Mouse (Mus musculus) right cerebral cortex, postnatal 10 days (tissue): ENCODE data around the gene Eya4.

Source experiments
- DNase-seq, 2 experiments: peaks; one replicate each; pipeline ENCODE4 v3.0.0; 2021; ENCODE audit warnings: low spot score in 2 of 2

Eya4 gene

DNA sequence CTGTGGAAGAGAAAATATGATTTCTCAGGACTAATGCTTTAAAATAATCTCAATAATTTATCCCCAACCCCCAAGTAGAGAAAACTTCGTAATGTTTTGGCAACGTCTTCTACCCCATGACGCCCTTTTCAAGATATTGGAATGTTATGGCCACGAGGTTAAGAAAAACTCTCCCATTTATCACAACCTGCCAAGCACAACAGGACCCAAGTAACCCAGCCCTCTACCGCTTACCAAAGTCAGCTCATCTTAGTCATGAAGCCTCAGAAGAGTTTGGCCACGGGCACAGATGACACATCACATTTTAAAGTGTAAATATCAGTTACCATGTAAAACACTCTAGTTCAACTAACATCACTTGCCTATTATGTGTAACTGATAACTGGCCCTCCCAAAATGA, 117.2 kb downstream of the Eya4 start:
- no peak for DNase-seq

DNA sequence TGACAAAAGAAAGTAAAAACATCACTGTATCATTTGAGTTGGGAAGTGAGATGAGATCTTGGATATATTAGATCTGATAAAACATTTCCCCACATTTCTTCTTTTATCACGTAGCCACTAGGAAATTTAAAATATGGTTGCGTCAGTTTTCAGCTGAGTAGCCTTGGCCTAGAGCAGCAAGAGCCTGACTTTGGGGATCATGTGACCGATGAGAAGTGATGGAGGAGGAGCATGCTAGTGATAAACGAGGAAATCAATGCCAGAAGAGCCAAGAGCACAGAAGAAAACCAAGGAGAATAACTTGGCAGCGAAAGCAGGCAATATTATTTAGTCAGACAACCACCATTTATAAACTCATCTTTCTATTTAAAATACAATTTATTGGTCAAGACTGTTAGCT, 119.7 kb downstream of the Eya4 start:
- no peak for DNase-seq

DNA sequence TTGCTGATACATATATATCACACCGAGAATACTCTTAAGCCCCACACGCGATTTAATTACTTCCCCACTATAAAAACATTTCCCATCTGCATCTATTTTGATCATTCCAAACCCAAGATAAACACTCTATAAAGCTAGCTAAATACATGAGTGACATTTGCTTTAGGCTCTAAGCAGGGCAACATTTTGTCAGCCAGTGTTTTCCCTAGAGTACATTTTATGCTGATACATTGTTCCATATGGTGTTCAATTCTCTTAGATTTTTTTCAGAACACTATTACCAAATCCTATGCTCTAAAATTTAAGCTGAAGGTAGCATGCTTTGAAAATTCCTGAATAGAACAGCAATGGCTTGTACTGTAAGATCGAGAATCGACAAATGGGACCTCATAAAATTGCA, 127.2 kb downstream of the Eya4 start:
- no peak for DNase-seq

DNA sequence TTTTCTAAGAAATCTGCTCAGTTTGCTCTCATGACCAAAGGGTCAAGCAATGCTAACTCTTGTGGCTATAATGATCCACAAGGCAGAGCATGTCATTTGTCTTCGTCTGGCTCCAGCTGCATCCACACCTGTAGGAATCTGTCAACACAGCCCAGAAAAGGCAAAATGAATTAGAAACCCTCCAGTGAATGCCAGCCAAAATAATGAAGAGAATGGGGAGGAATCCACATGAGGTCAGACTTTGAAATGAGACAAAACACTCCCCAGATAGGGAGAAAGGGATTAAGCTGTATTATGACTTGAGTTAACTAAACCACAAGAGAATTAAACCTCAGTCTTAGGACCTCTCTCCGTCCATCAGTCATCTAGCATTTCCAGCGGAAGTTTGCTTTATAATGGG, 130.2 kb downstream of the Eya4 start:
- DNase-seq: no peak

DNA sequence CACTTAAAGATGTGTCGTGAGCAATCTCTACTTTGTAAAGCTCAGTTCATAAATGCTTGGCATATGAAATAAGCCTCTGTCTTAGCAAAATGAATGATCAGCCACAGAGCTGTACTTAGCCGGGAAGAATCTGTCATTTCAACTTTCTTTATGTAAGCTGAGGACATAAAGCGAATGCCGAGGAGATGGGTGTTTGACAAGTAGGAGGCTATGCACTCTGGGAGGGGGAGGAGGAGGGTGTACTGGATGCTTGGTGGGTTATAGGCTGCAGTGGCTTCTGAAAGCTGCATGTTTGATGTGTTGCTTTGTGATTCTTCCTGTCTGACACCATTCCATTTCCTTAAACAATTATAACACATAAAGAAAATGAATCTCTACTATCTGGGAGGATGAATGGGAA, 133.8 kb downstream of the Eya4 start:
- DNase-seq: no peak

DNA sequence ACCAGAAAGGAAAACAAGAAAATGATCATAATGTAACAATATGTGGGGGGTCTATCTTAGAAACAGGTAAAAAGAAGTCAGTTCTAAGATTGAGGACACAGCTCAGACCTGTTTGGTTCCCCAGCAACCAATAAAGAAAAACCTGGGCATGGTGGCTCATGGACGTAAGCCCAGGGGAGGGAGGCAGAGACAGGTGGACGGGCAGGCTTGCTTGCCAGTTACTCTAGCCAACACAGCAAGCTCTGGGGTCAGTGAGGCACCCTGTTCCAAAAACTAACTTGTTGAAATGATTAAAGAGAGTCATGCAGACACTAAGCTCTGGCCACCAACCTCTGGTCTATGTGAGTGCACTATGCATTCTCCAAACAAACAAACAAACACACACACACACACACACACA, 139.2 kb downstream of the Eya4 start:
- no peak for DNase-seq

DNA sequence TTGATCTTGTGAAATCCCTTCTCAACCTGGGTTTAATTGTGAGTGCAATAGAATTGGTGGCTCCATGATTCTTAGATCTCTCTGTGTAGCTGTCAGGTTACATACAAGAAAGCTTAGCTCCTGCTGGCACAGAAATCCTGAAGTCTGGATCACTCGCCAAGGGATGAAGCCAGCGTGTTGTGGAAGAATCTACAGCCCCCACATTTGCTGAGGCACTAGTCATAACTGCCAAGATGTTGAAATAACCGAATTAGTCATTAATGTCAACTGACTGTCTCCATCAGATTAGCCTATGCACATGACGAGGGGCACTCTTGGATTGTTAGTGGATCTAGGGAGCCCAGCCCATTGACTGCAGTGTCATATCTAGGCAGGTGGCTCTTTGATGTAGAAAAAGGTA, 146.7 kb downstream of the Eya4 start:
- DNase-seq: peak in 1 of 2 experiments; percentile 31

DNA sequence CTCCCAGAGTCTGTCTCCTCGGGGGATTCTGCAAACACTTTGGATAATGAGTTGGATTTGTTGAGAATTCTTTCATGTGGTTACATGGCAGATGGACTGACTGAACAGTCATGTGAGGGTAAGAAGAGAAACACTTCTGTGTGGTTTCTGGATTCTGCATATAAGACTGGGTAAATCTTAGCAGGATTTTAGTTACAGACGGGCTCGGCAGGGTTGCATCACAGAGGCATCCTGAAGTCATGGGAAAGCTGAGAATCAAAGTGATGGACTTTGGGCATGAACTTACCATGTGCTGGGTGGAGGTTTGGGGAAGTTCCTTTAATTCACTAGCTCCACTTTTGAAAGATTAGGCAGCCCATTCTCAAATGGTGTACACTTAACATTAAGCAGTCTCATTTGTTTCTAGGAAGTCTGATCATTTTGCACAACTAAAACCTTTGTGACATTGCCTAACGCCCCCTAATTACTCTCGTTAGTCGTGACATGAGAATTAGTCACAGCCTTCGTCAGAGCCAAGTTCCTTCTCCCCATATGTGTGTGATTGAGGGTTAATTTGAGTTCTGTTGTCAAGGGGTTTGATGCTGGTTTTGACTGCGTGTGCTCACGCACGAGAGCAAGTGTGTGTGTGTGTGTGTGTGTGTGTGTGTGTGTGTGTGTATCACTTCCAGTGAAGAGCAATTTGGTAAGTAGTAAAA, 147.3 kb downstream of the Eya4 start:
- DNase-seq: no peak

DNA sequence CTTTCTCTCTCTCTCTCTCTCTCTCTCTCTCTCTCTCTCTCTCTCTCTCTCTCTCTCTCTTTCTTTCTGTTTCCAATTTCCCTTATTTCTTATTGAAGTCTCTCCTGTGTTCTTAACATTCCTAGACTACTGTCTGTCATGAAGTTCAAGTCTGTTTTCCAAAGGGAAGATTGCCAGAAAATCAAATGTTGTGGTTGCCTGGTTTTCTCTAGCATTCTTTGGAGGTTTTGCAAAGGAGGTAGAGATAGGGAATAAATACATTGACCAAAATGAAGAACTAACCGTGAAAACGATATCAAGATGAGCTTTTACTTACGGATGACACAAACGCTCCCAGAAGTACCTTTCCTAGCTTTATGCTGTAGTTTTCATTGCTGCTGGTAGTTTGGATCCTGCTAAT, 148.0 kb downstream of the Eya4 start:
- DNase-seq: no peak

DNA sequence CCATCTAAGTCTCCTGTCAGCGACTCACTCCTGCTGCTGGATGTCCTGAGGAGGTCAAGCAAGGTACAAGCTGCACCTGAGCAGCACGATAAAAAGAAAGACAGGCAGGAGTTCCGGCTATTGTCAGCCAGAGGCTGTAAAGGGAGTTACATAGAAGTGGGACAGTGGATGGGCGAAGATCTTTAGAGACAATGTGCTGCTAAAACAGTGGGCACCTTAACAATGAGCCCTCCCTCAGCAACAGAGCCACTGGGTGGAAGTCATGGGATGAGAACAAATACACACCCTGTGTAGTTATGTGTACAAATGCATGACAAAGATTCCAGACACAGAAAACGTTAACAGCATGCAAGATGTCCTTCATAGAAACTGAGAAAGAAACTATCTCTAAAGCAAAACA, 152.3 kb downstream of the Eya4 start:
- no peak for DNase-seq

DNA sequence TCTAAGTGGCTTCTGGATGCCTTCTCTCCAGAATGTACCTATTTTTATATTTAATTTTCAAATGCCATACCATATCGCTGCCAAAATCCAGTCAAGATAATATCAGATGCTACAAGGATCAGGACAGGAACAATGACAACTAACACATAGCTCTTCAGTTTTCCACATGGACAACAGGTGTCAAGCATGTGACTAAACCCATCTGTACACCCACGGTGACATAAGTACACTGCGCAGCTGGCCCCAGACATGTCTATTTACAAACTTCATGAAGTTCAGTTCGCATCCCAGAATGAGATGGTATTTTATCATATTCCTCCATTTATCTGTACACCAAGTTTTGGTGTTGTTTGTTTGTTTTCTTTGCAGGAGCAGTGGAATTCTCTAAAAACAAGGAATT, 154.2 kb downstream of the Eya4 start:
- no peak for DNase-seq

DNA sequence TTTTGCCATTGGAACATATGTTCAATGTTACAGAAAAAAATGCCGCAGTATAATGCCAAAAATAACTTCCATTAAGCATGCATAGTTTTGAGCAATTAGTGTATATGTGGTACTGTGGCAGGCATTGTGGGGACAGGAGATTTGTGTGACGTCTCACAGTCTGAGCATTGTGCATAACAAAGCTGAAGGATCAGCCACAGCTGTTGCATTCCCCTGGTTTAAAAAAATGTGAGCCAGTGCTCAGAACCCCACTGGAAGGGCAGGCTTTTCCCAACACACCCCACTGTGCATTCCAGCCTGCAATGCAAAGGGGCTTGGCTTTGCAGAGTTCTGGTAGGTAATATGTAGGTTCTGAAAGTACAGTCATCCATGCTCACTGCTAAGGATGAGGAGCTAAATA, 155.2 kb downstream of the Eya4 start:
- DNase-seq: no peak

DNA sequence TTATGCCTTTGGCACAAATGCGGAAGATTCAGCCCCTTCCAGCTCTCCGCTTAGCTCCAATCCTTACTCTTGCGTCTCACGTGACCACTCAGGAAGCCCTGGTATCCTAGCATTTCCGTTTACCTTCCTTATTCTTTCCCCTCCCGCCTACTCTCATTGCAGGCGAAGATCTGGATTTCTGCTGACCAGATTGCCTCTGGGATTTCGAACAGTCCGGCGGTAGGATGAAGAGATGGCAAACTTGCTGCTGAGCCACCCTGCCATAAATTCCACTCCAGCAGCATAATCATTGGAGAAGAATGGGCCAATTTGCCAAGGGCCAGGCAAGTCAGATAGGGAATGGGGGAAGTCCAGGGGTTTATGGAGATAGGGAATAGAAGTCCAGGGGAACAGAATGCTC, 160.8 kb downstream of the Eya4 start:
- no peak for DNase-seq

DNA sequence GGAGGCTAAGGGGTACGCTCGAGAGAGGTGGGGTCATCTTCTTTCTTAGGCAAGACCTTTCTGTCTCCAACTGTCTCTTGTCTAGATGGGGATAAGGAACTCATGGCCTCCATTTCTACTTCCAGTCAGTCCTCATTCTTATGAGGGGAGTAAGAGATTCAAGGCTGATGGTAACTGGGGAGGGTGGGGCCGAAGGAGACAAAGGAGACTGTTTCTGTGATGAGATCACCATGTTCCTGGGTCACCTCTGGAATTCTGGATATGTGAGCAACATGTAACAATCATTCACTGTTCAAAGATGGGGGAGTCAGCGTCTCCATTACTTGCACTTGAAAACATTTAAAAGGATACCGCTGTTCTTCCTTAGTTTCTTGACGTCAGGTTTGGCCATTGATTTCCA, 165.2 kb downstream of the Eya4 start:
- DNase-seq: no peak

DNA sequence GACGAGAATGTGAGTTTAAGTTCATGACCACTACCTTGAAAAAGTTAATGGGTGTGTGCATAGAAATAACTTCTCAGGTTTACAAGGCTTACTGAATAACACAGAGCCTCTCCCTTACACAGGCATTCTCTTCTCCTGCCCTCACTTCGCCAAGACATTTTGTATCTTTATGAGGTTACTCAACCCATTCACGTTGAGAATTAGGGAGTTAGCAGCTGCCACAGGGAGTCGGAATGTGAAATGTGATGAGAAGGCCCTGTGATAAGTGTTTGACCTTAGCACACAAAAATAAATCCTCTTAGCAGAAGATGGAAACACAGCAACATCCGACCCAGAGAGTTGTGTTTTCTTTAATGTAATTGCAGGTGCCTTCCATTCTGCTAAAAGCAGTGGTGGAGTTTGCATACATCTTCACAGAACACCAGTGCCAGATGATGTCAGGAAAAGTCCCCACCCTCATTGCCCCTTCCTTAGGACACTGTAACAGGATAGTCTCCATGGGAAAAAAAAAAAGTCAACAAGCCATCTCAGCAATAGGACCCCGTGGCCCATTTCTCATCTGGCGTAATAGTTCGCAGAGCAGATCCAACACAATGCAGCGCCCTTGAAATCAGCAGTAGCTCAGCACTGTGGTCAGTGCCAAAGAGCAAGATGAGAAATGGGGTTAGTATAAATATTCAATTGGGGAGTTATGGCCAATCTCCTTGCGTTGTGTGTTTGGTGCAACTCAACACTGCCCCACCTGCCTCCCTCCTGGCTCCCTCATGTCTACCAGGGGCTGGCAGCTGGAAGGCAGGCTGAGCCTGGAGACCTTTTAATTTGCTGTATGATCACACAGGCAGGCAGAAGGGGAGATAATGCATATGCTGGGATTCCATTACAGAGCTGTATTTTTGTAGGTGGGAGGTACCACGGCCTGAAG, 168.8 kb downstream of the Eya4 start:
- DNase-seq: no peak

DNA sequence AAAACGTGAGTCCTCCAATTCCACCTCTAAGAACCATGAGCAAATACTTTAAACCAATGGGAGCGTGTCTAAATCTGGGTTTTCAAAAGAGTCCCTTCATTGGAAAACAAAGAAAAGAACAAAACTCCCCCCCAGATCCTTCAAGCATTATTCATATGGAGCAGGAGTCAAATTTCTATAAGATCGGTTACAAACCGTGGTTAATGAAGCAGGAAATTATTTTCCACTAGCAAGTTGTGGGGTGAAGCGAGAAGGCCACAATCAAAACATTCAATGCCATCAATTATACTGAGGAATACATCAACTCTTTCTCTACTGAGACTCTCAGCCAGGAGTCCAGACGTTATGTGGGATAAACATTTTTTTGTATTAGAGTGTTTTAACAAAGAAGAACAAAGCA, 171.3 kb downstream of the Eya4 start:
- no peak for DNase-seq

DNA sequence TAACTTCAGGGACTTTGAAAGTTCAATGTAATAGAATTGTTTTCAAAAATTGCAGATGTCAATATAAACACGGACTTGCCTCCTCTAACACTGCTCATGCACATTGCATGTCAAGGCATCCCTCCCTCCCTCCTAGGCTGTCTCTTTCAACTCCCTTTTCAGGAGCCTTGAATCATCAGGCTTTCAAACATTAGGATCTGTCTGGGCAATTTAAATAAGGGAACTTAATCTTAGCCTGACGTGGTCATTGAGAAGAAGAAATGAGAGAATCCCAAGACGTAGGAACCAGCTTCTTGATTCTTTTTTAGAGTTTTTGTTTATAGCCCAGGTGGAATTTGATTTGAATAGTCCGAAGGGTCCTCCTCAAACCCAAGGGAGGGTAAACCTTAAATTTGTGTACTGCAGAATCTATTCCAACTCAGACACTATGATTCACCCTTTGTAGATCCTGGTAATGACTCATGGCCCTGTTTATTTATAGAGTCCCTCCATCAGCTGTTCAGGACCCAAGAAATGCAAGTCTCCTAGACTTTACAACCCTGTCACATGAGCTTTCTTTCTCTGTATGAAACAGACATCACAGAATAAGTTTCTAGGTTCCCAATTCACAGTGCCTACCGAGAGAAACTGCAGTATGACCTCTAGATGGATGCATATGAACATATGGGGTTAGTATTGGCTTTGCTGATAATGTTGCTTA, 173.1 kb downstream of the Eya4 start:
- DNase-seq: no peak

DNA sequence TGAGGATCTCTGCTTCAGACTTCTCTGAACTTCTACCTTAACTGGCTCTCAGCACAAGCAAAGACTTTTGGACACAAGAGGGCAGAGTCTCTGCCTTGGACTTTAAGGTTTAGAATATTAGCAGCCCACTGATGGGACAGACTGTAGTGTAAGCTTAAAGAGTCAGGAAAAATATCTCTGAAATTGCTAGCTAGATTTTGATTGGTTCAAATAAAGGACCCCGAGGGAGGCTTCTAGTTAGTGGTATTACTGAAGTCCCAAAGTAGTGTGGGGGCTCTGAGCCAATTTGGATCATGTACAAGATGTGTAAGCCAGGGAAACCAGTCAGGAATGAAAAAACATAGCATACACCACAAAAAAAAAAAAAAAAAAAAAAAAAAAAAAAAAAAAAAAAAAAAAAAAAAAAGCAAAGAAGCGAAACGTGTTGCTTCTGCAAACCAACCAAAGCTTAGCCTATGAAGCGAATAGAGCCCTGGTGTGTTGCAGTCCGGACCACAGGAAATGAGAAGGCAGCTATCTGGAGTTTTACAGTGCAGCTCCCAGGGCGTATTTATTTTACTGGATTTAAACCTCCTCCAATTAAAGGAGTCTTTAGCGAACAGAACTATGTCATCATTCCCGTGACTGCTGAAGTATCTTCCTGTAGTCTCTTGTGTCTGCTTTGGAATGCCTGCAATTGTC, 173.8 kb downstream of the Eya4 start:
- DNase-seq: no peak

DNA sequence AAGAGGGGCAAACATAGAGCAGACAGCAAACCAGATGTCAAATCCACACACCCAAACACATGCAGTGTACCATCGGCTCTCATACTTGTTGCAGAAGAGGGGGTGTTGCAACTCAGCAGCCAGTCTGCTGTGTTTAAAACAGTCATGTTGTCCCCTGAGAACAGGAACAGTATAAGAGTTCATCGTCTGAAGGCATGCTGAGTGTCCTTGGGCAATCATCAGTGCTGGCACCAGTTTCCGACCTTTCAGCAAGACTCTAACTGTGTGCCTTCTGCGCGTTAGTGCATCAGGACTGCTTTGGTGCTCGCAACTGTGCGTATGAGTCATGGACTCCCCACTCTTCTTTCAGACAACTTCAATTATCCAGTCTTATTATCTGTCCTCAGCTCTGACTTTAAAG, 179.0 kb downstream of the Eya4 start:
- DNase-seq: no peak

DNA sequence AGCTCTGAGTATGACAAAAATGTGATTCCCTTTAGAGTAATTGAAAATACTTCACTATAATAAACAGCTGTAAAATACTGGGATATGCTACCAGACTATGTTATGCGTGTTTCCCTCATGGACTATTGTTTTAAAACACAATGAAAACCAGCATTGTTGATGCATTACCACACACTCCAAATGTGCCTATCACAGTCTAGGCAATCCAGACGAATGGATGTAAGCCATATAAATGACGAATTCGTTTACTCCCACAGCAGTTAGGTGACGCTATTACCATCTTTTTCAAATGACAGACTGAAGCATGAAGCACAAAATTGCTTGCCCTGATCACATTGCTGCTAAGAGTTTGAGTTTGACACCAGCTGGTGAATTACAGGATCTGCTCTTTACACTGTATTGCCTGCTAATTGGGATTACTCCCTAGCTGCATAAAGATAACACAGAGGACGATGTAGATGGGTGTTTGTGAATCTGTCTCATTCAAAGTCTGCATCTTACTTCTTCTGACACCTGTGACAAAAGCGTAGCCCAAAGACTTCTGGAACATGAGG, 185.4 kb downstream of the Eya4 start:
- DNase-seq: no peak

DNA sequence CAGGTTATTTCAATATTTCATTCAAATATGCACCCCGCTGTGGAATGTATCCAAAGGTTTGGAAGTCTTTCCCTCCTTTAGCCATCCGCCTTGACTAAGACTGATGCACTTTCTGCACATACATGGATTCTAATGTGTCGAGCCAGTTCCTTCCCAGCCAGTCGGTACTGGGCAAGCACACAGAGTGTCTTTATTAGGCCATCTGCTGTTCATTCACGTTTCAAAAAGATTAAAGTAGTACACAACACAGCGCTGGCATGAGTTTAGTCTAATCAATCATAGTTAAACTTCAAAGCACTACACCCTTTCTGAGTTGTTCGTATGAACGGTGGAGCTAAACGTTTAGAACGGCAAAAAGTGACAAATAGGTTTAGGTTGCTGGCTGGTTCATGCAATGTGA, 190.7 kb downstream of the Eya4 start:
- DNase-seq: no peak

DNA sequence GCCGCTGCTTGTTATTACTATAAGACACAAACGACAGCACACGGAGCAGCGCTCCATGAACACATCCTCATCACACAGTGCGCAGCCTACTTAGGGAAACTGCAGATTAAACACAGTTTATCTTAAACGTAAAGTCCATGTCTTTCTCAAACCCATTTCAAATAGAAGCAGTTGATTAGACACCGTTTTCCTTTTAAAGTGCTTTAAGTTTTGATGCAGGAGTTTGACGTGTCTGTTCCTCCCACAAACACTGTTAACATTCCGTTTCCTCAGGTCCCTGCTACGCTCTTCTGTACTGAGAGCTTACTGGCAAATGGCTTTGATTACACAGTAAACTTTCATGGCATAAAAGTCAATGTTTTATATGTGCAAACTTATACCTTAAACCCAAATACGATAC, 191.4 kb downstream of the Eya4 start:
- no peak for DNase-seq
